Mouse (Mus musculus) neural tube, embryonic 14.5 days (tissue): Measurements from ENCODE around the gene Jrkl. TPM values are rescaled to one million over a fixed set of nuclear protein-coding genes. Genes with fewer than 3 reads are reported as not detected.

ENCODE experiments used
- ATAC-seq: fragments of 200-750 bp; cut with Nextera tagmentation; 2 replicates; pipeline ENCODE4 v1.8.0; 2017; ENCODE audit warnings: low read depth, mild to moderate bottlenecking, moderate TSS enrichment, moderate library complexity
- H3K27ac ChIP-seq: fragments of 300-500 bp; sonication (generic); 2 replicates; pipeline ENCODE4 v1.5.1; 2014; ENCODE audit warnings: low read depth, mild to moderate bottlenecking, control low read depth, low read length, moderate library complexity, mixed read lengths
- H3K27me3 ChIP-seq: fragments of 300-500 bp; sonication (generic); 2 replicates; pipeline ENCODE4 v1.6.1; 2014; ENCODE audit warnings: low read length; ENCODE audit not compliant: control insufficient read depth, insufficient read depth
- H3K36me3 ChIP-seq: fragments of 300-500 bp; sonication (generic); 2 replicates; pipeline ENCODE4 v1.6.1; 2014; ENCODE audit warnings: low read length, mixed read lengths; ENCODE audit not compliant: control insufficient read depth, insufficient read depth
- H3K4me1 ChIP-seq: fragments of 300-500 bp; sonication (generic); 2 replicates; pipeline ENCODE4 v1.6.1; 2014; ENCODE audit warnings: low read length; ENCODE audit not compliant: control insufficient read depth, insufficient read depth
- H3K4me2 ChIP-seq: fragments of 300-500 bp; sonication (generic); 2 replicates; pipeline ENCODE4 v1.6.1; 2014; ENCODE audit warnings: mild to moderate bottlenecking, low read depth, low read length, control low read depth
- H3K4me3 ChIP-seq: fragments of 300-500 bp; sonication (generic); 2 replicates; pipeline ENCODE4 v1.5.1; 2014; ENCODE audit warnings: low read depth, low read length, control low read depth, mixed read lengths
- H3K9ac ChIP-seq: fragments of 300-500 bp; sonication (generic); replicated peaks from 2 replicates; pipeline ENCODE4 v1.6.1; 2014; ENCODE audit warnings: low read depth, mild to moderate bottlenecking, control low read depth, low read length, mixed read lengths
- H3K9me3 ChIP-seq: fragments of 300-500 bp; sonication (generic); 2 replicates; pipeline ENCODE4 v1.6.1; 2016; ENCODE audit warnings: low read length; ENCODE audit not compliant: control insufficient read depth
- WGBS: fragments of 180-500 bp; shearing (Covaris S2); extraction: QIAGEN DNeasy Blood & Tissue Kit; methylation state at CpG from one replicate; pipeline ENCODE4 v1.1.7; 2014; 5-methylcytosine and 5-hydroxymethylcytosine counted together
- polyA plus RNA-seq: library from polyadenylated mRNA; unstranded; fragments of >200 nt; fragmentation: Nextera tagmentation; extraction: Ambion mirVana; gene quantifications from 2 replicates; pipeline ENCODE4 v1.2.1, GENCODE M21; 2014

Gene Jrkl
- polyA plus RNA-seq, 1 experiment from 2014 or later, result 9.1 TPM

DNA sequence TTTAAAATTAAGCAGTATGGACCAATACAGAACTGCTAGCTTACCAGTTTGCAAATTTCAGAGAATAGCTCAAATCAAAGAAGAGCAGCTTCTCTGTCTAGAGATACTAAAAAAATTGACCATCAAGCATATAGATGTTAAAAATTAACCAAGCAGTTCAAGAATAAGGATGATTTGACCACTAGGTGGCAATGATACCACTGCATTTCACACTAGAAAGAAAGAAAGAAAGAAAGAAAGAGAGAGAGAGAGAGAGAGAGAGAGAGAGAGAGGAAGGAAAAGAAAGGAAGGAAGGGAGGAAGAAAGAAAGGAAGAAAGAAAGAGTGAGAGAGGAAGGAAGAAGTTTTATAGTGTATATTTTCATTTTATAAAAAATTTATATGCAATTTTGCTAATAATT, 3.3 kb downstream of the Jrkl start:
- Histone ChIP-seq H3K4me3 (no peak overlapping the region), H3K36me3 (no peaks in the 10 kb centered on the region), H3K9ac (no peak overlapping the region), H3K9me3 (no peaks in the 10 kb centered on the region), H3K4me1 (peaks cover 17% of the 10 kb centered on the region; the same call in 1 of the 2 replicates), H3K4me2 (no peak overlapping the region), H3K27me3 (no peaks in the 10 kb centered on the region), H3K27ac (no peak overlapping the region)
- no peak for ATAC-seq

DNA sequence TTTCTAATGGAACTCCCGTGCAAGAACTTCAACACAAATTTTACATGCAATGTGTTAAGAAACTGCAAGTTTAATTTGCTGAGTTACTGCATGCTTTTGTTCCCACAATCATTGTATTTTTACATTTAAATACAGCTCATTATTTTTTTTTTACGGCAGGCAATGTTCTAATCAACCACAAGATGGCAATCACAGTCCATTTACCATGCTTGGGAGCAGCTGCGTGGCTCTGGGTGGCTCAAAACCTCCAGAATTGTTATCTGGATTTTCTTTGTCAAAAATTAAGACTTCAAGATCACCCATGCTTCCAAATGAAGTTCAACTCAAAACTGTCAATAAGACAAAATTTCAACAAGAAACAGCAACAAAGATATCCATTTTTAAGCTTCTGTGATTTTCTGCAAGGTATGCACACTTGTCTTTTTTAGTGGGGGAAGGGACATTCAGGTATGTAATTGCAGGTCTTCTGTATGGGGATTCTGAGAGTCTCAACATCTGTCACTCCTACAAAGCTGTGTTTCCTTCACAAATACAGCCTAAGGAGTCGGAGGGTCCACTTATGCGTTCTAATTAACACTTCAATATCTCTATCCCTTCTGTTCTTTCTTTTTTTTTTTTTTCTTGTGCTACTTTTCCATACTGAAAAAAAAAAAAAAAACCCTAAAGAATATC, 13.9 kb downstream of the Jrkl start:
- Histone ChIP-seq H3K4me1 (no peaks in the 10 kb centered on the region), H3K4me2 (no peak overlapping the region), H3K27ac (no peak overlapping the region), H3K27me3 (no peaks in the 10 kb centered on the region), H3K4me3 (no peak overlapping the region), H3K36me3 (no peaks in the 10 kb centered on the region), H3K9ac (no peak overlapping the region), H3K9me3 (no peaks in the 10 kb centered on the region)
- WGBS, result 27% methylated on average over 5 of the region's 5 CpGs
- ATAC-seq, result peak; percentile 77; the same call in 1 of the 2 replicates

DNA sequence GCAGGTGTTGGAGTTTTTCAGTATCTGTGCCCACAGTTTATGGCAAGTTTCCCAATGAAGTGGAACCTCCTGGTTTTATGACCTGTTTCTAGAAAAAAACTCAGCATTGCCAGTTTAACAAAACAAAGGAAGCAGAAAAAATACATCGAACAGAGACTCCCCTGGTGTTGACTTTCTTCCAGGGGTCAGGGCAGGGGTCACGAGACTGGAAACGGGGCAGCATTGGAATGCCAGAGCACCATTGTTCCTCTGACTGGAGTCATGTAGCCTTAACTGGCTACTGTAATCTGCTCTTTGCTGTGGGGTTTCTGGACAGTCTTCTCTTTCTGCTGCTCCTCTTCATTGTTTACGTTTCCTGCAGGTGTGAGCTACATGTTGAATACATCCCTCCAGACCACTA, 15.1 kb downstream of the Jrkl start:
- H3K4me3 ChIP-seq, result no peak overlapping the region
- no peaks in the 10 kb centered on the region for H3K9me3 ChIP-seq
- no peak overlapping the region for H3K27ac ChIP-seq
- H3K9ac ChIP-seq, result no peak overlapping the region
- 8% methylated on average over 4 of the region's 4 CpGs for WGBS
- no peak overlapping the region for H3K4me2 ChIP-seq
- H3K4me1 ChIP-seq, result no peaks in the 10 kb centered on the region
- no peaks in the 10 kb centered on the region for H3K27me3 ChIP-seq
- H3K36me3 ChIP-seq, result no peaks in the 10 kb centered on the region
- no peak for ATAC-seq

DNA sequence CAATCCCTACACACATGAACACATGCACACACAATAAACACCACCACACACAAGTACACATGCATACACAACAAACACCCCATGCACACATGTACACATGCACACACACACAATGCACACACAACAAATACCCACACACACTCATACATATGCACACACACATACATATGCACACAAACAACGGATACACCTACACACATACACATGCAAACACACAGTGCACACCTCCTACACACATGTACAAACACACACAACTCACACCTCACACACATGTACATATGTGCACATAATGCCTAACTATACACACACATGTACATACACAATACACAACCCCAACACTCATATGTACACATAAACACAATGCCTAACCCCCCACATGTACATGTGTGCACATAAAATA, 19.8 kb downstream of the Jrkl start:
- WGBS, result 100% methylated on average over 1 of the region's 1 CpGs
- ATAC-seq, result no peak
- no peaks in the 10 kb centered on the region for H3K27me3 ChIP-seq

DNA sequence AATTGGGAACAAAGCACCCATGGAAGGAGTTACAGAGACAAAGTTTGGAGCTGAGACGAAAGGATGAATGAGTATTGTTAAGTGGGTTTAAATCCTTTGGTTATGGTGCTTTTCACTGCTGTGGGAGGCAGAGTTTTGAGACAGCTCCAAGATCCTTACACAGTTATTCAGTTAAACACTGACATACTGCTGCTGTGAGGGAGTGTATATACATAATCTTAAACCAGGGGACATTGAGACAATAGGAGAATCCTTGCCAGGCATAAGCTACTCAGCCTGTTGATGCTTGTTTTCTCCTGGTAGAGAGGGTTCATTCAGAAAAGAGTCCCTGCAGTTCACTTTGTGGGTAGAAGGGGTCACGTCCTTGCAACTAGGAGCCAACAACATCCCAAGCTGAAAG, 39.3 kb downstream of the Jrkl start:
- Histone ChIP-seq H3K4me1 (no peaks in the 10 kb centered on the region), H3K9ac (no peak overlapping the region), H3K4me3 (no peak overlapping the region), H3K36me3 (no peaks in the 10 kb centered on the region), H3K27me3 (no peaks in the 10 kb centered on the region), H3K4me2 (no peak overlapping the region), H3K27ac (no peak overlapping the region), H3K9me3 (no peaks in the 10 kb centered on the region)
- 35% methylated on average over 2 of the region's 2 CpGs for WGBS
- no peak for ATAC-seq

More for the DNA sequence above, 19.8 kb downstream of the Jrkl start:
- Histone ChIP-seq H3K9ac (no peak overlapping the region), H3K4me3 (no peak overlapping the region), H3K9me3 (no peaks in the 10 kb centered on the region), H3K4me2 (no peak overlapping the region), H3K27ac (no peak overlapping the region), H3K36me3 (no peaks in the 10 kb centered on the region), H3K4me1 (no peaks in the 10 kb centered on the region)

DNA sequence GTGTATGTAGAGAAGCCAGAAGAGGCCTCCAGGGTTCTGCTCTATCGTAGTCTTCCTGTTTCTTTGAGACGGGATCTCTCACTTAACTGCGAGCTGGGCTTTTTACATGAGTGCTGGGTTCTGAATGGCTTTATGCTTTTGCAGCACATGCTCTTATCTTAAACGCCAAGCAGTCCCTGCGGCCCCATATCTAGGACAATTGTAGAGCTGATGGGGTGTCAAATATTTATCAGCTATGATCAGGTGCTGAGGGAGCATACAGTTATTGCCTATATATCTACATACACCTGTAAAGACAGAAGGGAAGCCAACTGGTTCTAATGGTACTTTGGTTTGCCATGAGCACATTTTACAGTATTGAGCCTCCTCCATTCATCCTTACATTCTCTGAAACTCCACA, 41.9 kb downstream of the Jrkl start:
- WGBS, result 89% methylated on average over 5 of the region's 5 CpGs
- Histone ChIP-seq H3K27ac (no peak overlapping the region), H3K4me2 (no peak overlapping the region), H3K9ac (no peak overlapping the region), H3K4me1 (no peaks in the 10 kb centered on the region), H3K27me3 (no peaks in the 10 kb centered on the region), H3K9me3 (no peaks in the 10 kb centered on the region), H3K4me3 (no peak overlapping the region), H3K36me3 (no peaks in the 10 kb centered on the region)
- ATAC-seq, result no peak

DNA sequence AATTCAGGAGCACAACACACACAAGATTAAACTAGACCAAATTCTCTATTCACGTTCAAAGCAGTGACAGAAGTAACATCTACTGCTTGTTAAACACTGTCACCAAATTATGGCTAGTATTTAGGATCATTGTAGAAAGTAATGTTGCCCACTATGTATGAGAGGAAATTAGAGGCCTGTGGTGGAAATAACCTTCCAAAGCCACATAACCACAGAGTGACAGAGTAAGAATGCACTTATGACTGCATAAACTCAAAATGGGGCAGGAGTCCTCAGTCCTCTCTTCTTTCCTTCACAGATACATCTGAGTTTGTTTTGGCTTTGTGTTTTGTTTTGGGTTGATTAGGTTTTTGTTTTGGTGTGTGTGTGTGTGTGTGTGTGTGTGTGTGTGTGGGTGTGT, 42.5 kb downstream of the Jrkl start:
- H3K27ac ChIP-seq, result no peak overlapping the region
- H3K36me3 ChIP-seq, result no peaks in the 10 kb centered on the region
- H3K4me1 ChIP-seq, result no peaks in the 10 kb centered on the region
- ATAC-seq, result no peak
- H3K4me3 ChIP-seq, result no peak overlapping the region
- H3K9me3 ChIP-seq, result no peaks in the 10 kb centered on the region
- H3K9ac ChIP-seq, result no peak overlapping the region
- H3K27me3 ChIP-seq, result no peaks in the 10 kb centered on the region
- 84% methylated on average over 1 of the region's 1 CpGs for WGBS
- no peak overlapping the region for H3K4me2 ChIP-seq

DNA sequence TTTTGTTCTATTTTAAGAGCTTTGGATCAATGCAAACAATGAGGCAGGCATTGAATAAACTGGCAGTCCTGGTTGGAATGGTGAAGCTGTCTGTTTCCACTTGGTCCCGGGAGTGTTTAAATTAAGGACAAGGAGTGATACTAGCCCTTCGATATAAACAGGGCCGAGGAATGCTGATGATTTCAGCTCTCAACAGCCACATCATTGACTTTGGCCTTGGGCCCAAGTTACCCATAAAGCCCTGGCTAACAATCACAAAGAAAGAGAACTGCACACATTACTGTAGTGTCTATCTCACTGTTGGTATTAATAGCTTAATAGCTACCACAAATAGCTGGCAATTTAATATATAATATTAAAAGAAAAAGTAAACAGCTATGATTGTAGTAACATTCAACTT, 45.5 kb downstream of the Jrkl start:
- Histone ChIP-seq H3K9ac (no peak overlapping the region), H3K27me3 (no peaks in the 10 kb centered on the region), H3K36me3 (no peaks in the 10 kb centered on the region), H3K4me1 (no peaks in the 10 kb centered on the region), H3K9me3 (no peaks in the 10 kb centered on the region), H3K4me2 (no peak overlapping the region), H3K4me3 (no peak overlapping the region), H3K27ac (no peak overlapping the region)
- 82% methylated on average over 3 of the region's 3 CpGs for WGBS
- ATAC-seq, result no peak

DNA sequence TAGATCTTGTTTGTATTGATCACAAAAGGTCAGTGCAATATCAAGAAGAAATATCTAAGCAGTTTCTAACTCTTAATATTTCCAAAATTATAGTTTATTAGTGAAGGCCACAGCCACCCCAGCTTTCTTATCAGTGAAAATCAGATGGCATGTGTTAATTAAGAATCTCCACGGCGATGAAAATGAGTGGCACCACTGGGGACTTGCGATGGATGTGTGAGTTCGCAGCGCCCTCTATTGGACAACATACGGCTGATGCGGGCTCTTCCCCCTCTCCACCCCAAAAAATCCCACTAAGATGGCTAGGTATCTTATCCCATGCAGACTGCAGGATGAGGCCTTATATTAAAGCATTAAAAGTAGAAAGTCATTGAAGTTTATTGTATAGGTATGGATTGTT, 49.9 kb downstream of the Jrkl start:
- 2% methylated on average over 7 of the region's 7 CpGs for WGBS
- no peaks in the 10 kb centered on the region for H3K27me3 ChIP-seq
- no peak overlapping the region for H3K9ac ChIP-seq
- no peak overlapping the region for H3K27ac ChIP-seq
- no peak overlapping the region for H3K4me3 ChIP-seq
- H3K4me2 ChIP-seq, result no peak overlapping the region
- no peaks in the 10 kb centered on the region for H3K4me1 ChIP-seq
- peak; percentile 77 for ATAC-seq
- no peaks in the 10 kb centered on the region for H3K9me3 ChIP-seq
- no peaks in the 10 kb centered on the region for H3K36me3 ChIP-seq
